Mouse (Mus musculus): ENCODE data around the gene Gak. TPM values are rescaled to one million over a fixed set of nuclear protein-coding genes. Genes with fewer than 3 reads are reported as not detected.

Gak gene
- polyA plus RNA-seq, 1 experiment from 2014 or later, result 75.7 TPM

GRCm38 (mm10) chr5:108628891-108629633 lies 493 bp downstream of the Gak start:
- peak; percentile 87 for ATAC-seq

GRCm38 (mm10) chr5:108626050-108626660 lies 3.4 kb downstream of the Gak start:
- Histone ChIP-seq H3K36me3 (ENCODE audit: control insufficient read depth, insufficient read depth, low read length) (0 out of 2 replicates have a peak, but pooled peaks cover 6% of the 10 kb centered on the region), H3K4me3 (ENCODE audit: low read length) (no peak overlapping the region), H3K9me3 (ENCODE audit: control insufficient read depth, low read length) (no peaks in the 10 kb centered on the region), H3K27me3 (replicated peaks; ENCODE audit: control insufficient read depth, insufficient read depth, low read length) (no peaks in the 10 kb centered on the region), H3K27ac (ENCODE audit: low read length) (no peak overlapping the region), H3K9ac (ENCODE audit: low read depth, low read length) (no peak overlapping the region), H3K4me2 (ENCODE audit: low read depth, low read length) (no peak overlapping the region), H3K4me1 (ENCODE audit: control insufficient read depth, insufficient read depth, low read length) (peaks cover 18% of the 10 kb centered on the region)
- ATAC-seq, result no peak
- 81% methylated on average over 4 of the region's 4 CpGs for whole genome bisulfite sequencing

More at GRCm38 (mm10) chr5:108628891-108629633, 493 bp downstream of the Gak start:
- no peaks in the 10 kb centered on the region for H3K9me3 ChIP-seq (ENCODE audit: control insufficient read depth, low read length)
- H3K36me3 ChIP-seq (ENCODE audit: control insufficient read depth, insufficient read depth, low read length), result no peaks in the 10 kb centered on the region
- H3K27me3 ChIP-seq (replicated peaks; ENCODE audit: control insufficient read depth, insufficient read depth, low read length), result no peaks in the 10 kb centered on the region
- peaks cover 18% of the 10 kb centered on the region for H3K4me1 ChIP-seq (ENCODE audit: control insufficient read depth, insufficient read depth, low read length)
- WGBS, result 2% methylated on average over 32 of the region's 32 CpGs
- peak overlapping the region; percentile 99 for H3K9ac ChIP-seq (ENCODE audit: low read depth, low read length)
- H3K4me3 ChIP-seq (ENCODE audit: low read length), result peak overlapping the region; percentile 97
- H3K4me2 ChIP-seq (ENCODE audit: low read depth, low read length), result peak overlapping the region; percentile 57
- H3K27ac ChIP-seq (ENCODE audit: low read length), result peak overlapping the region; percentile 92

GRCm38 (mm10) chr5:108621870-108622269 lies 7.7 kb downstream of the Gak start:
- Histone ChIP-seq H3K9ac (ENCODE audit: low read depth, low read length) (no peak overlapping the region), H3K4me2 (ENCODE audit: low read depth, low read length) (no peak overlapping the region), H3K9me3 (ENCODE audit: control insufficient read depth, low read length) (no peaks in the 10 kb centered on the region), H3K4me3 (ENCODE audit: low read length) (no peak overlapping the region), H3K4me1 (ENCODE audit: control insufficient read depth, insufficient read depth, low read length) (no peaks in the 10 kb centered on the region; the same call in 1 of the 2 replicates), H3K27me3 (replicated peaks; ENCODE audit: control insufficient read depth, insufficient read depth, low read length) (no peaks in the 10 kb centered on the region), H3K27ac (ENCODE audit: low read length) (no peak overlapping the region), H3K36me3 (ENCODE audit: control insufficient read depth, insufficient read depth, low read length) (0 out of 2 replicates have a peak, but pooled peaks cover 10% of the 10 kb centered on the region)
- no peak for ATAC-seq
- 72% methylated on average over 2 of the region's 2 CpGs for WGBS

- WGBS, result 86% methylated on average over 1 of the region's 1 CpGs
- peaks cover 32% of the 10 kb centered on the region for H3K36me3 ChIP-seq (ENCODE audit: control insufficient read depth, insufficient read depth, low read length)
- ATAC-seq, result peak; percentile 56; the same call in 1 of the 2 replicates
These were observed 19.1 kb downstream of the Gak start for GRCm38 (mm10) chr5:108610426-108610825.

GRCm38 (mm10) chr5:108602537-108602936 lies 27.0 kb downstream of the Gak start:
- no peak overlapping the region for H3K4me3 ChIP-seq (ENCODE audit: low read length)
- no peaks in the 10 kb centered on the region for H3K27me3 ChIP-seq (replicated peaks; ENCODE audit: control insufficient read depth, insufficient read depth, low read length)

More at GRCm38 (mm10) chr5:108610426-108610825, 19.1 kb downstream of the Gak start:
- Histone ChIP-seq H3K9me3 (ENCODE audit: control insufficient read depth, low read length) (no peaks in the 10 kb centered on the region), H3K4me2 (ENCODE audit: low read depth, low read length) (no peak overlapping the region), H3K4me3 (ENCODE audit: low read length) (no peak overlapping the region), H3K27me3 (replicated peaks; ENCODE audit: control insufficient read depth, insufficient read depth, low read length) (no peaks in the 10 kb centered on the region), H3K4me1 (ENCODE audit: control insufficient read depth, insufficient read depth, low read length) (no peaks in the 10 kb centered on the region), H3K27ac (ENCODE audit: low read length) (peak overlapping the region; percentile 2; the same call in 1 of the 2 replicates), H3K9ac (ENCODE audit: low read depth, low read length) (no peak overlapping the region)

GRCm38 (mm10) chr5:108599923-108600322 lies 29.6 kb downstream of the Gak start:
- Histone ChIP-seq H3K9ac (ENCODE audit: low read depth, low read length) (no peak overlapping the region), H3K27ac (ENCODE audit: low read length) (no peak overlapping the region), H3K4me2 (ENCODE audit: low read depth, low read length) (no peak overlapping the region), H3K27me3 (replicated peaks; ENCODE audit: control insufficient read depth, insufficient read depth, low read length) (no peaks in the 10 kb centered on the region), H3K36me3 (ENCODE audit: control insufficient read depth, insufficient read depth, low read length) (peaks cover 37% of the 10 kb centered on the region), H3K9me3 (ENCODE audit: control insufficient read depth, low read length) (no peaks in the 10 kb centered on the region), H3K4me1 (ENCODE audit: control insufficient read depth, insufficient read depth, low read length) (no peaks in the 10 kb centered on the region), H3K4me3 (ENCODE audit: low read length) (no peak overlapping the region)
- ATAC-seq, result no peak
- WGBS, result 73% methylated on average over 1 of the region's 1 CpGs

More at GRCm38 (mm10) chr5:108602537-108602936, 27.0 kb downstream of the Gak start:
- no peak for ATAC-seq
- Histone ChIP-seq H3K9me3 (ENCODE audit: control insufficient read depth, low read length) (no peaks in the 10 kb centered on the region), H3K4me2 (ENCODE audit: low read depth, low read length) (no peak overlapping the region), H3K9ac (ENCODE audit: low read depth, low read length) (no peak overlapping the region), H3K27ac (ENCODE audit: low read length) (no peak overlapping the region), H3K4me1 (ENCODE audit: control insufficient read depth, insufficient read depth, low read length) (no peaks in the 10 kb centered on the region), H3K36me3 (ENCODE audit: control insufficient read depth, insufficient read depth, low read length) (peaks cover 40% of the 10 kb centered on the region)
- 94% methylated on average over 9 of the region's 9 CpGs for WGBS

GRCm38 (mm10) chr5:108581361-108581891 lies 48.1 kb downstream of the Gak start:
- H3K4me1 ChIP-seq (ENCODE audit: control insufficient read depth, insufficient read depth, low read length), result no peaks in the 10 kb centered on the region
- no peak for ATAC-seq
- H3K27me3 ChIP-seq (replicated peaks; ENCODE audit: control insufficient read depth, insufficient read depth, low read length), result no peaks in the 10 kb centered on the region
- no peak overlapping the region for H3K9ac ChIP-seq (ENCODE audit: low read depth, low read length)
- H3K36me3 ChIP-seq (ENCODE audit: control insufficient read depth, insufficient read depth, low read length), result peaks cover 14% of the 10 kb centered on the region
- no peak overlapping the region for H3K4me2 ChIP-seq (ENCODE audit: low read depth, low read length)
- no peak overlapping the region for H3K27ac ChIP-seq (ENCODE audit: low read length)
- H3K9me3 ChIP-seq (ENCODE audit: control insufficient read depth, low read length), result no peaks in the 10 kb centered on the region
- H3K4me3 ChIP-seq (ENCODE audit: low read length), result no peak overlapping the region
- WGBS, result 96% methylated on average over 3 of the region's 3 CpGs

GRCm38 (mm10) chr5:108573054-108573453 lies 56.5 kb downstream of the Gak start:
- ATAC-seq, result no peak
- no peak overlapping the region for H3K27ac ChIP-seq (ENCODE audit: low read length)
- peaks cover 42% of the 10 kb centered on the region for H3K36me3 ChIP-seq (ENCODE audit: control insufficient read depth, insufficient read depth, low read length)
- no peaks in the 10 kb centered on the region for H3K27me3 ChIP-seq (replicated peaks; ENCODE audit: control insufficient read depth, insufficient read depth, low read length)
- H3K4me2 ChIP-seq (ENCODE audit: low read depth, low read length), result no peak overlapping the region
- 82% methylated on average over 6 of the region's 6 CpGs for WGBS
- no peaks in the 10 kb centered on the region for H3K4me1 ChIP-seq (ENCODE audit: control insufficient read depth, insufficient read depth, low read length)
- no peak overlapping the region for H3K9ac ChIP-seq (ENCODE audit: low read depth, low read length)
- no peak overlapping the region for H3K4me3 ChIP-seq (ENCODE audit: low read length)
- no peaks in the 10 kb centered on the region for H3K9me3 ChIP-seq (ENCODE audit: control insufficient read depth, low read length)

- H3K4me3 ChIP-seq (ENCODE audit: low read length), result no peak overlapping the region
- no peaks in the 10 kb centered on the region for H3K27me3 ChIP-seq (replicated peaks; ENCODE audit: control insufficient read depth, insufficient read depth, low read length)
- no peak overlapping the region for H3K4me2 ChIP-seq (ENCODE audit: low read depth, low read length)
- 75% methylated on average over 1 of the region's 1 CpGs for WGBS
- peaks cover 39% of the 10 kb centered on the region for H3K36me3 ChIP-seq (ENCODE audit: control insufficient read depth, insufficient read depth, low read length)
- H3K27ac ChIP-seq (ENCODE audit: low read length), result no peak overlapping the region
- no peak for ATAC-seq
- no peaks in the 10 kb centered on the region for H3K9me3 ChIP-seq (ENCODE audit: control insufficient read depth, low read length)
- no peaks in the 10 kb centered on the region for H3K4me1 ChIP-seq (ENCODE audit: control insufficient read depth, insufficient read depth, low read length)
- no peak overlapping the region for H3K9ac ChIP-seq (ENCODE audit: low read depth, low read length)
These were observed 58.6 kb downstream of the Gak start for GRCm38 (mm10) chr5:108570991-108571390.

Measured in intestine, embryonic 16.5 days (tissue).